Mouse (Mus musculus): Measurements from ENCODE around the gene Sumo1.
"Not testable (repeated sequence)": the region's sequence is repeated elsewhere in the genome, so short reads cannot be mapped to it uniquely, and the experiment has no call there.

Sumo1 gene

DNA sequence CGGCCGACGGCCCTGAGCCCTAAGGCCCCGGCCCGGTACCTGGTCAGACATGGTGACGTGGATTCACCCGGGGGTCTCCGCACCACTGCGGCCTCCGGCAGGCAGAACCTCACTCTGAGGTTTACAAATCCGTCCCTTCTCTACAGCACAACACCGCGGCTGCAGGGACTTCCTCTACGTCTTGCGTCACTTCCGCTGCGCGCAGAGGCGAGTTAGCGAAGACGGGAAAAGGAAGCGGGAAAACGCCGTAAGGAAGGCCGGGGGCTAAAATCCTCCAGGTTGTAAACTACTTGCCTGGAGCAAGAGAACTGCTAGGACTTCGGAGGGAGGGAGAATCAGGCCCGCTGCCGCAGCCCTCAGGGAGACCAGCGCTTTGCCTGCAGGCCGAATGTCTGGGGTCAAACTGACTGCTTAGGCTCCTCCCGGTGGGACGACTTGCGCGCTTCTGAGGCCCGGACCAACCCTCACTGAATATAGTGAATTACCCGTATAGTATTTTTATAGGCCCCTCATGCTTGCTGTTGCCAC is at the start of gene Sumo1:
Gene Sumo1 (minus strand): TSS at position 194 of the 528 bp plus-strand sequence.
- peak; percentile 68 for DNase-seq (ENCODE audit: low spot score)

DNA sequence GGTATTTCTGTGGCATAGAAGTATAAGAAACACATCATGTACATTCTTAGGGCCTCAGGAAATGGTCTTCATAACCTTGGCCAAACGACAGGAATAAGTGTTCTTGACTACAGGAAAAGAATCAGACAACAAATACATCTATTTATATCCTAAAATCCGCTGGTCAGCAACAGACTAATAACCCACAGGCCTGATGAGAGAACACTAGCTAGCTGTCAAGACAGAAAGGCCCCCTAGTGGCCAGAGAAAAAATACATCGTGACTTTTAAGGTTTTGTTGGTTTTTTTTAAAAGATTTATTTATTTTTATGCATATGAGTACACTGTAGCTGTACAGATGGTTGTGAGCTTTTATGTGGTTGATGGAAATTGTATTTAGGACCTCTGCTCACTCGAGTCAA is 49.3 kb upstream of the Sumo1 start:
- peak; percentile 13 for DNase-seq (ENCODE audit: low spot score)

DNA sequence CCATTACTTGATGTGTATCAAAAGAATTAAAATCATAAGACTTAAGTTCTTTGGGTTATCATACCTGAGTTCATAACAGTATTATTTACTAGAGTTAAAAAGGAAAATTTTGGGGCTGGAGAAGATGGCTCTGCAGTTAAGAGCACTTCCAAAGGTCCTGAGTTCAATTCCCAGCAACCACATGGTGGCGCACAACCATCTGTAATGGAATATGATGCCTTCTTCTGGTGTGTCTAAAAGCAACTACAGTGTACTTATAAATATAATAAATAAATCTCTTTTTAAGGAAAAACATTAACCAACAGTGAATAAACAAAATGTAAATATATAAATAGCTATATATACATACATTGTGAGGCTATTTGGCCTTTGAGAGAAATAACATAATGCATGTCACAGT is 31.1 kb upstream of the Sumo1 start:
- DNase-seq (ENCODE audit: low spot score), result no peak

GRCm38 (mm10) chr1:59698207-59698606 is 27.6 kb upstream of the Sumo1 start:
- no peak for DNase-seq (ENCODE audit: low spot score)

DNA sequence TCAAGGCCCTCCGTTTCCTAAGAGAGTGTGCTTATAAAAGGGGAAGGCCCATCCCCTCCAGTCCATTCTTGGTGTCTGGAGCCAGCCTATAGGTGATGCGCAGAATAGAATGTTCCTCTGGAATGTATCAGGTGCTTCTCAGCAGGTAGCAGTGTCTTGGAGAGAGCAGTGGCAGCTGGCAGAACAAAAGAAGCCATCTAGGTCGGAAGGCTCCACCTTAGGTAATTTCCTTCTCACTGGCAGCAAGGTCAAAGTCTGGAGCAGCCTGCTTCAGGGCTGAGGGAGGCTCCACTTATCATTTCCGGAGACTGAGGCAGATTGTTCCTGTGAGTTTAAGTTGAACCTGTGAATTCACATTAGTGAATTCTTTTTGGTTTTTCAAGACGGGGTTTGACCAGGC is 27.1 kb upstream of the Sumo1 start:
- no peak for DNase-seq (ENCODE audit: low spot score)

DNA sequence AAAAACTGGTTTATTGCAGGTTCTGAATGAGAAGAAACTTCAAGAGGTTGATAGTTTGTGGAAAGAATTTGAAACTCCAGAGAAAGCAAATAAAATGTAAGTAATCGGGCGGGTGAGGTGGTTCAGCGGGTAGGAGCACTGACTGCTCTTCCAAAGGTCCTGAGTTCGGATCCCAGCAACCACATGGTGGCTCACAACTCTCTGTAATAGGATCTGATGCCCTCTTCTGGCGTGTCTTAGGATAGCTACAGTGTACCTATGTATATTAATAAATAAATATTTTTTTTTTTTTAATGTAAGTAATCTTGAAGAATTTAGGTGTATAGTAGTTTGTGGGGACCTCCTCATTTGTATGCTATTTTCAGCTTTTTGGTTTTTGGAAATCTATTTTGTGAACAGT is 19.8 kb upstream of the Sumo1 start:
- no peak for DNase-seq (ENCODE audit: low spot score)

DNA sequence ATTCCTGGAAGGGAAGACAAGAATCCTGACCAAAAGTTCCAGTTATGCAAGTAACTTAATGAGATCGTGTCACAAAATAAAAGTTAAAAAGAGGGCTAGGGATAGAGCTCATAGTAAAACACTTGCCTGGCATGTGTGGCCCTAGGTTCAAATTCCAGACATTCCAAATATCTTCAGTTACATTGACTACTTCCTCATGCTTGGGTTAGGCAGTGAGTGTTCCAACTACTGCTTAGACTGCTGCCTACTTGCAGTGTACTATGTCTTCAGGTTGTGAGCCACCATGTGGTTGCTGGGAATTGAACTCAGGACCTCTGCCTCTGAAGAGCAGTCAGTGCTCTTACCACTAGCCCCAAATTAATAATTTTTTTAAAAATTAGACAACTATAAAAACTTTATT is 16.9 kb upstream of the Sumo1 start:
- no peak for DNase-seq (ENCODE audit: low spot score)

DNA sequence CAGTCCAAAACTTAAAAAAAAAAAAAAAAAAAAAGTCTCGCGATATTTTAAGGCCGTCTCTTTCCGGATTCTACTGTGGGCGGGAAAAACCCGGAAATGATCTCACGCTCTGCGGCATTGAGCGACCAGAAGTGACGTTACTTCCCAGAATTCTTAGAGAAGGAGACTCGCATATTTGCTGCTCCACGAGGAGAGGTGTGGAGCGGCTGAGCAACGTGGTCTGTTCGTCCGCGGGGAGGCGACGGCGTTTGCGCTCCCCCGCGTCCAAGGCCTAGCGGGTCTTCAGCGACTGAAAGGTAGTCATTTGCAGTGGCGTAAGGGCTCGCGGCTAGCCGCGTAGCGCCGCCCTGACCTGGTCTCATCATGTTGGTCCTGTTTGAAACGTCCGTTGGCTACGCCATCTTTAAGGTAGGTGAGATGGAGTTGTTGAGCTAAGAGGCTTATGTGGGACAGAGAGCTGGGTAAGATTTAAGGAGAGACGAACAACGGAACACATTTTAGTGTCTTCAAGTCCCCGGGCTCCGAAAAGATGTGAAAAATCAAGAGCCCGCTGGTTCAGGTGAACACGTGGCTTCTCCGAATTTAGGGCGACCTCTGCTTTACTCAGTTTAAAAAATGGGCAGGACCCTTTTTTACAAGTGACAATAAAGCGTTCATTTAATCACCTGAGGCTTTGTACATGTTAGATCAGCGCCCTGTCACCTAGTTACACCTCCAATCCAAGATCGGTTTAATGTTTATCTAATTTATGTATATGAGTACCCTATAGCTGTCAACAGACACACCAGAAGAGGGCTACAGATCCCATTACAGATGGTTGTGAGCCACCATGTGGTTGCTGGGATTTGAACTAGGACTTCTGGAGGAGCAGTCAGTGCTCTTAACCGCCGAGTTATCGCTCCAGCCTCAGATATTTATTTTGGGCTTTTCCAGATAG is 14.5 kb upstream of the Sumo1 start, which contains the start of gene Nop58:
Gene Nop58 (plus strand): TSS at position 153 of the 937 bp plus-strand sequence.
- DNase-seq (ENCODE audit: low spot score), result peak; percentile 84

- peak; percentile 13 for DNase-seq (ENCODE audit: low spot score)
These were observed 13.5 kb upstream of the Sumo1 start for GRCm38 (mm10) chr1:59683926-59684818.

DNA sequence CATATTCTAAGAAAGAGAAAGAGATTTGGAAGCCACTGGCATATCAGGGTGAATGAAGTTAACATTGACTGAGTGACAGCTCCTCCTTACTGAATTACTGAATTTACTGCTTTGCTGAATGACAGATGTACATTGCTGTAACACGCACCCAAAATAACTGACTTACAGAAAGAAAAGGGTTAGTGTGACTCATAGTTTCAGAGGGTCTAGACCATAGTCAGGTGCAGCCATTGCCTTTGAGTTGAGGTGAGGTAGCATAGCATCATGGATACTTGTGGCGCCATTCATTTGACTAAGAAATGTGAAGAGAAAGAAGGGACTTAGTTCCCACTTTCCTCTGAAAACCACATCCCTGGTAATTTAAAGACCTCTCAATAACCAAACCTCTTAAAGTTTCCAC is 3.0 kb upstream of the Sumo1 start:
- no peak for DNase-seq (ENCODE audit: low spot score)

DNA sequence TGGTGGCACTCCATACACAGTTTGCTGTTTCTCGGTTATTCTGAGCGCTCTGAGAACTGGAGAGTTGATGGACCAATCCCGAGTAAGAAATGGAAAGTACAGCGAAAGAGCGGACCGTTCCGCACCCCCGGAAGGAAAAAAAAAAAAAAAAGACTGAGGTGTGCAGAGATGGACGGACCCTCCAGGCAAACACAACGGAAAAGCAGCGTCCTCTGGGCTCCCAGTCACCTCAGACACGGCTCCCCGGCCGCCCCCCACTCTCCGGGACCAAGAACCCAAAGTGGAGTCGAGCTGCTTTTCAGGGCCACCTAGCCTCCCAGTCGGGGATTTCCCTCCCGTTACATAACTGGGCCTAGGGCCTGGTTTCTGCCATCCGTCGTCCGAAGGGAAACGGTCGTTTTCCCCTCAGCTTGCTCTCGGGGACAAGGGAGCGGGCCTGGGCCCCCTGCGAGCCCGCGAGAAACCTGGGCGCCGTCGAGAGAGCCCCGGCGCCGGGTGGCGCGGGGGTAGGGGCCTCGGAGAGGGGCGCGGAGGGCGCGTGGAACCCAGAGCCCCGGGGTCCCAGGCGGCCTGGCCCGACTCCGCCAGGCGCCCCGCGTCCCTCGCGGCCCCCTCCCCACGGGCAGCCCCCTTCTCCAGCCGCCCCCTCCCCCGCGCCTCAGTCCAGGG is 538 bp downstream of the Sumo1 start:
- DNase-seq (ENCODE audit: low spot score), result no peak

- DNase-seq (ENCODE audit: low spot score), result no peak
These were observed 1.8 kb downstream of the Sumo1 start for GRCm38 (mm10) chr1:59668871-59669270.

DNA sequence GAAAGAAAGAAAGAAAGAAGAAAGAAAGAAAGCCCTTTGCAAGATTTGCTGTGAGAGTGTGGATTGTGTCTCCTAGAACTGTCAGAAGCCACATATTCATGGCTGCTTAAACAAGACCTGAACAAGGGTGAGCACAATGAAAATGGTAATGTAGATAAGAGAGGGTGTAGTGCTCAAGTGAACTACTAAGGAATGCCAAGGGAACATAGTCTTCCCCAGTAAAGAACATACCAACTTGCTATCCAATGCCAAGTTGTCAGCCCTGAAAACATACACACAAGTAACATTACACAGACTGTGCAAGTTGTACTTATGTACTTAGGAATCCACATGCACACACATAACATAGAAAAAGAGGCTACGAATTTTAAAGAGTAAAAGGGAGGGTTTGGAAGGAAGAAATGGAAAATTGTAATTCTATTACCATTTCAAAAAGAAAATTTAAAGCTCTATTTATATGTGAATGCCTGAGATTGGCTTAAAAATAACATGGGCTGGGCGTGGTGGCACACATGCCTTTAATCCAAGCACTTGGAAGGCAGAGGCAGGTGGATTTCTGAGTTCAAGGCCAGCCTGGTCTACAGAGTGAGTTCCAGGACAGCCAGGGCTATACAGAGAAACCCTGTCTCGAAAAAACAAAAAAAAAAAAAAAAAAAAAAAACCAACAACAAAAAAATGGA is 7.0 kb downstream of the Sumo1 start:
- DNase-seq (ENCODE audit: low spot score), result no peak

DNA sequence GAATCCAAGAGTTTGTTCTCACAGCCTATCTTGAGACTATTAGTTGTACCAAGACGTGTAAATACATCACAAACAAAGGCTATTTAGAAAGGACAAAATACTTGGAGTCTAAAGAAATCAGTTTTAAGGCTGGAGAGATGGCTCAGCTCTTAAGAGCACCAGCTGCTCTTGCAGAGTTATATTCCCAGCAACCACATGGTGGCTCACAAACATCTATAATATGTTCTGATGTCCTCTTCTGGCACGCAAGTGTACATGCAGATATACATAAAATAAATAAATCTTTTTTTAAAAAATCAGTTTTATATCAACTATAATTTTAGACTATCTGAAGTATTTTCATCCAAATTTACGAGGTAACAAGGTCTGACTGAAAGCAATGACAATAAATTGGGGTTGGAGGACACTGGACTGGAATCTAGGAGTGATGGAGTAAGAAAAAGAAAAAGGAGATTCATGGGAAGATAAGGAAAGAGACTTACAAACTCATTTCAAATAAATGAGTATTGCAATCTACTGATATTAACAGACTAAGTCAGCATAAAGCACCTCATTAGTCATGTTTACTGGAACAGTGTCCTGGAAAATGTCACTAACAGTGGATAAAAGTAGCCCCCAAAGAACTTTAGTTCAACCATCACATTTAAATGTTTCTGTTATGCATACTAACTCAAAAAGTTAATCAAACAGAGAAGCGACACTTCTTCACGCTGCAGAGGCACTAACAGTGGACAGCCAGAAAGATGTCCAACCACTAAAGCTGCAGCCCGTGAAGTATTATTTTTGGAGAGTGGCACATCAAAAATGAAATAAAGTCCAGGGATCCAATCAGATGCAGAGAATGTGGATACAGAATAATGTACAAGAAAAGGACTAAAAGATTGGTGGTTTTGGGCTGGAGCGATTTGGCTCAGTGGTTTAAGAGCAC is 14.1 kb downstream of the Sumo1 start:
- no peak for DNase-seq (ENCODE audit: low spot score)

DNA sequence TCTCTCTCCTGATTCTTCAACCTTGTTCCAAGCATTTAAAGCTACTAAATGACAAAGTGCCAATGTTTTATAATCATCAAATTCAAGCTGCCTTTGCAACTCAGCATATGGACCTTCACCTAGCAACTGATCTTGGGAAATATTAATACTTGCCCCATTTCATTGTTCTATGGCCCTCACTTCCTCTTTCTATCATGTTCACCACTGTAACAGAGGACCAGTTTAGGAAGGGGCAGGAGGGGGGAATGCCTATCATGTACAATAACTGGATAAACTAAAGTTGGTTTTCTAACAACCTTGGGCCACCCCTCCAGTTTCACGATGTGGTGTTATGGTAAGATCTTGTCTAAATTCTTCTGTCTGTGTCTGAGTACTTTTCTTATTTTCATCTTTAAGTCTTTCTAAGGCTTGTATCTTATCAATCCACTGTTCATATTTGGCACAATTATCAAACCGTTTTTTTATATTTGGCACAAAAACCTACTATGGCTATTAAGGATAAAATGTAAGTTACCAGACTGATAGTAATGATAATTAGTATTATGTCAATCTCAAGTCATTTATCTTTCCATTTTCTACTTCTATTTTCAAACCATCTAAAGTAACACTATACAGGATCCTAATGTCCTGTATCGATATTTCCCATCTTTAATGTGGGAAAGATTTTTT is 17.3 kb downstream of the Sumo1 start:
- DNase-seq (ENCODE audit: low spot score), result no peak

DNA sequence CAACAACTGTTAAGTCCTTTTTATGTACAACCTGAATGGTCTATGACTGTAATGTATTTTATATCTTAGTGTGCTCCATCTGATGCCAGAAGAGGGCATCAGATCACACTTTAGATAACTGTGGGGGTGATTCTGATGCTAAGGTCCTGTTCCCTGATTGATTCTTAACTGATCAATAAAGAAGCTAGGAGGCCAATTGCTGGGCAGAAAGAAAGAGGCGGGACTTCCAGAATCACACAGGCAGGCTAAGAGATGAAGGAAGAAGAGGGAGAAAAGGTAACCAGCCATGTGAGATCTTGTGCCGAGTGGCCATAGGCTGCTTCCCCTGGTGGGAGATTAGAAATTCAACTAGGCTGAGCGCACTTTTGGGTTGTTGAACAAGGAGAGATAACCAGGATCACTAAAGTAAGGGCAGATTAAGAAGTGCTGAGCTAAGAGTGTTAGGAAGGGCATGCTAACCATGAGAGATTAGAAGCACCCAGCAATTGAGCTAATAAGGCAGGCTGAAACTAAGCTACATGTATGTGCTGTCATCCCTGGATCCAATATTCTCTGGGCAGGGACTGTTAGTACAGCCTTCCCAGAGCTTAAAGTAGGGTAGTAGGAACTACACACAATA is 19.3 kb downstream of the Sumo1 start:
- no peak for DNase-seq (ENCODE audit: low spot score)

DNA sequence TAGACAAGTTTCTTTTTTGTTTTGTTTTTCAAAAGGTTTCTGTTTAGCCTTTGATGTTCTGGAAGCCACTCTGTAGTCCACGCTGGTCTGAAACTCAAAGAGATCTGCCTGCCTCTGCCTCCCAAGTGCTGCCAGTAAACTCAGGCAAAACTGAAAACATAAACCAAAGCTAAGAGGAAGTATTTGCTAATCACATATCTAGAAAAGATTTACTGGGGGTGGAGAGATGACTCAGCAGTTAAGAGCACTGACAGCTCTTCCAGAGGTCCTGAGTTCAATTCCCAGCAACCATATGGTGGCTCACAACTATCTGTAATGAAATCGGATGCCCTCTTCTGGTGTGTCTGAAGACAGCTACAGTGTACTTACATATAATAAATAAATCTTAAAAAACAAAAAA is 24.1 kb downstream of the Sumo1 start:
- not testable (repeated sequence) for DNase-seq (ENCODE audit: low spot score)

DNA sequence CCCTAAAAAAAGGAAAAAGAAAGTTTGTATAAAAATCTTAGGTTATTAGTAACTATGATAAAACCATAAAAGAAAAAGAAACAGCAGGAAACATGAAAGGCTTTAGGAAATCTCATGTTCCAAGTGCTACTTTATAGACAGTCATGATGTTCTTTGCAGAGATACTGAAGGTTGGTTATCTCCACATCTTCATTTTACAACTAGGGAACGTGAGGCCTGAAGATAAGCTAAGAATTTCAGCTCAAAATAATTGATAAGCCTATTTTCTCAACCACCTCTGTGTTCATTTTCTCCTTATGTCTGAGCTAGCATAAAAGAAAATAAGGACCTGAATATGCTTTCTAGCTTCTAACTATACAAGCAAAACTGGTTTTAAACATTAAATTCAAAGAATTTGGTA is 28.1 kb downstream of the Sumo1 start:
- no peak for DNase-seq (ENCODE audit: low spot score)

DNA sequence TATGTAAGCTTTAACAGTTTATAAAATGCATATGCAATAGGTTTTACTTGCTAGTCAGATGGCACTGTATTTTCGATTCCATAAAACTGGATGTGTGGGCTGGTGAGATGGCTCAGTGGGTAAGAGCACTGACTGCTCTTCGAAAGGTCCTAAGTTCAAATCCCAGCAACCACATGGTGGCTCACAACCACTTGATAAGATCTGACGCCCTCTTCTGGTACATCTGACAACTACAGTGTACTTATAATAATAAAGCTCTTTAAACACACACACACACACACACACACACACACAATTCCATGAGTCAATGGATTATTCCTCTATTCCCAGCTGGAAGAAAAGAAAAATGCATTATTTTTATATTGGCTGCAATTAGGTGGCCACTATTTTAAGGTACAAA is 32.3 kb downstream of the Sumo1 start:
- no peak for DNase-seq (ENCODE audit: low spot score)

Data from layer of hippocampus, adult 9-10 months (tissue).